Mouse (Mus musculus) liver, embryonic 14.5 days (tissue): Measurements from ENCODE around the gene Itfg2. TPM values are rescaled to one million over a fixed set of nuclear protein-coding genes. Genes with fewer than 3 reads are reported as not detected.
A peak's percentile ranks its signal among the peaks of the same experiment; 100 is the strongest.

Experiments used
- ATAC-seq: fragments of 200-750 bp; cut with Nextera tagmentation; 2 replicates; pipeline ENCODE4 v1.8.0; 2017; ENCODE audit warnings: moderate number of reproducible peaks, mild to moderate bottlenecking, moderate library complexity; ENCODE audit not compliant: insufficient read depth
- DNase-seq, 3 experiments: peaks; one replicate each; pipeline ENCODE4 v3.0.0-alpha.2; 2012 to 2013; ENCODE audit warnings: low read depth in 3 of 3, low spot score in 3 of 3
- H3K27ac ChIP-seq: fragments of 300-500 bp; sonication (generic); 2 replicates; pipeline ENCODE4 v1.5.1; 2014; ENCODE audit warnings: moderate library complexity, mild to moderate bottlenecking, control low read depth, inconsistent platforms
- H3K27me3 ChIP-seq: fragments of 300-500 bp; sonication (generic); 2 replicates; pipeline ENCODE4 v1.6.1; 2014; ENCODE audit warnings: mild to moderate bottlenecking, low read length, moderate library complexity; ENCODE audit not compliant: control insufficient read depth, insufficient read depth
- H3K36me3 ChIP-seq: fragments of 300-500 bp; sonication (generic); replicated peaks from 2 replicates; pipeline ENCODE4 v1.6.1; 2014; ENCODE audit warnings: low read depth; ENCODE audit not compliant: control insufficient read depth, insufficient read depth
- H3K4me1 ChIP-seq, 2 experiments: fragments of 200-500 bp in 1 of 2; fragments of 300-500 bp in 1 of 2; sonication (generic) in 1 of 2; replicated peaks; 2 replicates each; pipeline ENCODE4 v1.6.1; 2012 to 2014; ENCODE audit warnings: antibody characterized with exemption in 1 of 2, inconsistent platforms in 1 of 2, low read length in 1 of 2; ENCODE audit not compliant: control insufficient read depth in 2 of 2, insufficient read depth in 2 of 2
- H3K4me2 ChIP-seq: fragments of 300-500 bp; sonication (generic); 2 replicates; pipeline ENCODE4 v1.6.1; 2014; ENCODE audit warnings: low read depth, mild to moderate bottlenecking, control low read depth, moderate library complexity
- H3K4me3 ChIP-seq, 2 experiments: fragments of 200-500 bp in 1 of 2; fragments of 300-500 bp in 1 of 2; sonication (generic) in 1 of 2; 2 replicates each; pipeline ENCODE4 v1.5.1; 2012 to 2014; ENCODE audit warnings: low read depth in 2 of 2, low read length in 2 of 2, mild to moderate bottlenecking in 2 of 2, control low read depth in 1 of 2, inconsistent platforms in 1 of 2, moderate library complexity in 1 of 2; ENCODE audit not compliant: insufficient read depth in 1 of 2
- H3K9ac ChIP-seq: fragments of 300-500 bp; sonication (generic); replicated peaks from 2 replicates; pipeline ENCODE4 v1.6.1; 2014; ENCODE audit warnings: mild to moderate bottlenecking, control low read depth, moderate library complexity
- H3K9me3 ChIP-seq: fragments of 300-500 bp; sonication (generic); 2 replicates; pipeline ENCODE4 v1.6.1; 2016; ENCODE audit warnings: low read length, mixed read lengths; ENCODE audit not compliant: control insufficient read depth
- CTCF ChIP-seq: IDR thresholded peaks from 2 replicates; pipeline ENCODE4 v1.5.1; 2016; ENCODE audit warnings: antibody characterized with exemption, low read depth, control low read depth
- EP300 ChIP-seq: IDR thresholded peaks from 2 replicates; pipeline ENCODE4 v1.6.1; 2016; ENCODE audit warnings: antibody characterized with exemption, low read depth
- WGBS: fragments of 180-500 bp; shearing (Covaris S2); extraction: QIAGEN DNeasy Blood & Tissue Kit; methylation state at CpG from one replicate; pipeline ENCODE4 v1.1.7; 2014; ENCODE audit not compliant: insufficient replicate concordance; 5-methylcytosine and 5-hydroxymethylcytosine counted together
- polyA plus RNA-seq, 2 experiments: library from polyadenylated mRNA; depleted of rRNA in 1 of 2; stranded (reverse) in 1 of 2; unstranded in 1 of 2; fragments of >200 nt; fragmentation: Nextera tagmentation in 1 of 2; extraction: Ambion mirVana in 1 of 2; gene quantifications; 2 replicates each; pipeline versions ENCODE4 v1.2.1 to v1.2.3; 2012 to 2014

Itfg2 gene
- polyA plus RNA-seq, 2 experiments: 8.7 to 9.4 TPM

- no peak overlapping the region for H3K4me2 ChIP-seq
- no peaks in the 10 kb centered on the region for H3K9me3 ChIP-seq
- H3K27ac ChIP-seq: no peak overlapping the region
- H3K4me3 ChIP-seq: no peak overlapping the region
- TF ChIP-seq CTCF (no peak), EP300 (no peak)
- peaks cover 0 to 3% of the 10 kb centered on the region in 2 experiments; a peak in 2 of 4 replicates for H3K4me1 ChIP-seq
- H3K36me3 ChIP-seq: peaks cover under 1% of the 10 kb centered on the region
- ATAC-seq (no peak), DNase-seq (no peak)
- no peaks in the 10 kb centered on the region for H3K27me3 ChIP-seq
- WGBS: 70% methylated on average over 1 of the region's 1 CpGs
- H3K9ac ChIP-seq: no peak overlapping the region
Measured at GRCm38 (mm10) chr6:128418076-128418475, 6.7 kb downstream of the Itfg2 start.

DNA sequence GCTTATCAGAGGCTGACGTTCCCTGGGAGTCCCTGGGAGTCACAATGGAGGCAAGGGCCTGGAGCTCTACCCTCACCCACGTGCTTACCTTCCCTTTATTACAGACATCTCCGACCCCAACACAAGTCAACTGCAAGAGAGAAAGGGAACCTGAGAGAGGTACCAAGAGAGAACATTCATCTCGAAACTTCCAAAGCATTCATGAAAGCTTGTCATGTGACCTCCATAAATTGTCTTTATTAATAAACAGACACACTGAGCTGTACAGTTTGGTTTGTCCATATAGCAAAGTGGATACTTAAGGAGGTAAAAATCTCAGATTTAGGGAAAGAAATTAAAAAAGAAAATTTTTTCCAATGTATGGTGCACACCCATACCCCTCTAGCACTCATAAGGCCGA is 8.6 kb downstream of the Itfg2 start:
- no peak for ATAC-seq

GRCm38 (mm10) chr6:128411115-128411514 is 13.6 kb downstream of the Itfg2 start:
- Histone ChIP-seq H3K36me3 (peaks cover 32% of the 10 kb centered on the region), H3K9ac (no peak overlapping the region), H3K4me3 (no peak overlapping the region), H3K27me3 (no peaks in the 10 kb centered on the region), H3K27ac (no peak overlapping the region), H3K9me3 (no peaks in the 10 kb centered on the region), H3K4me2 (no peak overlapping the region), H3K4me1 (no peaks in the 10 kb centered on the region)
- TF ChIP-seq EP300: no peak
- peak; percentile 90 for TF ChIP-seq CTCF
- WGBS: 11% methylated on average over 3 of the region's 3 CpGs
- ATAC-seq (peak; percentile 47; the same call in 1 of the 2 replicates), DNase-seq (peak in 2 of 3 experiments; percentile 46)

More for the DNA sequence above, 8.6 kb downstream of the Itfg2 start:
- Histone ChIP-seq H3K9ac (no peak overlapping the region), H3K4me2 (no peak overlapping the region), H3K4me1 (no peaks in the 10 kb centered on the region; a peak in 1 of 4 replicates), H3K36me3 (peaks cover 11% of the 10 kb centered on the region), H3K4me3 (no peak overlapping the region), H3K9me3 (no peaks in the 10 kb centered on the region), H3K27ac (no peak overlapping the region), H3K27me3 (no peaks in the 10 kb centered on the region)
- WGBS: 66% methylated on average over 5 of the region's 5 CpGs
- TF ChIP-seq EP300 (no peak), CTCF (no peak)
- no peak for DNase-seq

- WGBS: 84% methylated on average over 13 of the region's 13 CpGs
- Histone ChIP-seq H3K4me2 (no peak overlapping the region), H3K4me3 (no peak overlapping the region), H3K36me3 (peaks cover 32% of the 10 kb centered on the region), H3K27me3 (no peaks in the 10 kb centered on the region), H3K9ac (no peak overlapping the region), H3K4me1 (no peaks in the 10 kb centered on the region), H3K27ac (no peak overlapping the region), H3K9me3 (no peaks in the 10 kb centered on the region)
- ATAC-seq: no peak
- TF ChIP-seq EP300 (no peak), CTCF (no peak)
- no peak for DNase-seq
Measured at GRCm38 (mm10) chr6:128410305-128410704, 14.4 kb downstream of the Itfg2 start.

GRCm38 (mm10) chr6:128408544-128409125 is 16.1 kb downstream of the Itfg2 start:
- no peak for TF ChIP-seq CTCF
- TF ChIP-seq EP300: no peak
- Histone ChIP-seq H3K4me1 (no peaks in the 10 kb centered on the region), H3K27me3 (no peaks in the 10 kb centered on the region), H3K4me2 (no peak overlapping the region), H3K9ac (no peak overlapping the region), H3K36me3 (peaks cover 32% of the 10 kb centered on the region), H3K4me3 (no peak overlapping the region), H3K27ac (no peak overlapping the region), H3K9me3 (no peaks in the 10 kb centered on the region)
- WGBS: 77% methylated on average over 7 of the region's 7 CpGs
- no peak for ATAC-seq
- no peak for DNase-seq
